Mouse (Mus musculus): ENCODE measurements around the gene Dap. TPM values are rescaled to one million over a fixed set of nuclear protein-coding genes. Genes with fewer than 3 reads are reported as not detected.

Gene Dap
- total RNA-seq, 2 experiments from 2014 or later: 5.5 to 6.4 TPM

DNA sequence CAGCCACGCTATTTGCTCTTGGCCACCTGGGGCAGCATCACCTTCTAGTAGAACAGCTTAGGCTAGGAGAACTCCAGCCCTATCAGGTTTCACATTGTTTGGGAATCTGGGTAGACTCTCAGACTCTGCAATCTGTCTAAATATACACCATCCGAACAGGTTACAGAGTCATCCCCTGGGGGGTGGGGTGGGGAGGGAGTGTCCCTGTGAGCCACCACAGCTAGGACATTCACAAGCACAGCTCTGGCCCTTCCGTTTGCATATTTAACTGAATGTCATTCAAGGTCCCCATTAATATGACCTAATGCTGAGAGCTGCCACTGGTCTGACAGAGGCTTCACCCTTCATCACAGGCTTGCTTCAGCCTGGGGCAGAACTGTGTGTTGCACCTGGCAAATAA, 68.5 kb downstream of the Dap start:
- no peak for DNase-seq (ENCODE audit: extremely low spot score in 1 of 2, low spot score in 2 of 2)
- no peak for TF ChIP-seq CTCF (IDR thresholded peaks at IDR 0.05)
- H3K4me3 ChIP-seq: no peak overlapping the region

GRCm38 (mm10) chr15:31294311-31294710, 70.2 kb downstream of the Dap start:
- intact Hi-C loops (cut with DNase I): no loop called here

More for the DNA sequence above, 68.5 kb downstream of the Dap start:
- intact Hi-C loops (cut with DNase I): no loop called here
- H3K27ac ChIP-seq: no peak overlapping the region

GRCm38 (mm10) chr15:31296882-31297776, 73.0 kb downstream of the Dap start:
- intact Hi-C loops (cut with DNase I): no loop called here
- no peak for DNase-seq (ENCODE audit: extremely low spot score in 1 of 2, low spot score in 2 of 2)
- TF ChIP-seq CTCF (IDR thresholded peaks at IDR 0.05): no peak
- Histone ChIP-seq H3K27ac (no peak overlapping the region), H3K4me3 (no peak overlapping the region)

More at GRCm38 (mm10) chr15:31294311-31294710, 70.2 kb downstream of the Dap start:
- DNase-seq (ENCODE audit: extremely low spot score in 1 of 2, low spot score in 2 of 2): no peak
- Histone ChIP-seq H3K4me3 (no peak overlapping the region), H3K27ac (no peak overlapping the region)
- TF ChIP-seq CTCF (IDR thresholded peaks at IDR 0.05): no peak

DNA sequence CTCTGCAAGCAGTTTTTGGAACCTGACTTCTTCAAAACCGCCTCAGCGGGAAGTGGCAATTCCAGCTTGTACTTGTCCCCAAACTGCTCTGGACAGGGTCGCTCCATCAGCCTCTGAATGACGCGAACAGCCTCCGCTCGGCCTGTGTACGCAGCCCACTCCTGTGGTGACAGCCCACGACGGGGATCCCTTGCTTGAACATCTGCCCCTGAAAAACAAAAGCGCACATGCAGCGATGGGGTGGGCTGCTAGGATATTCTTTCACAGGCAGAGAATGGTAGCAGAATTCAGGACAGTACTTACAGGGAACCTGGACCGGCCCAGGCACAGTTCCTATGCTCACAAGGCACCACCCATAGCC, 73.6 kb downstream of the Dap start:
- H3K27ac ChIP-seq: no peak overlapping the region
- TF ChIP-seq CTCF (IDR thresholded peaks at IDR 0.05): no peak
- no peak for DNase-seq (ENCODE audit: extremely low spot score in 1 of 2, low spot score in 2 of 2)
- intact Hi-C loops (cut with DNase I): no loop called here
- no peak overlapping the region for H3K4me3 ChIP-seq

DNA sequence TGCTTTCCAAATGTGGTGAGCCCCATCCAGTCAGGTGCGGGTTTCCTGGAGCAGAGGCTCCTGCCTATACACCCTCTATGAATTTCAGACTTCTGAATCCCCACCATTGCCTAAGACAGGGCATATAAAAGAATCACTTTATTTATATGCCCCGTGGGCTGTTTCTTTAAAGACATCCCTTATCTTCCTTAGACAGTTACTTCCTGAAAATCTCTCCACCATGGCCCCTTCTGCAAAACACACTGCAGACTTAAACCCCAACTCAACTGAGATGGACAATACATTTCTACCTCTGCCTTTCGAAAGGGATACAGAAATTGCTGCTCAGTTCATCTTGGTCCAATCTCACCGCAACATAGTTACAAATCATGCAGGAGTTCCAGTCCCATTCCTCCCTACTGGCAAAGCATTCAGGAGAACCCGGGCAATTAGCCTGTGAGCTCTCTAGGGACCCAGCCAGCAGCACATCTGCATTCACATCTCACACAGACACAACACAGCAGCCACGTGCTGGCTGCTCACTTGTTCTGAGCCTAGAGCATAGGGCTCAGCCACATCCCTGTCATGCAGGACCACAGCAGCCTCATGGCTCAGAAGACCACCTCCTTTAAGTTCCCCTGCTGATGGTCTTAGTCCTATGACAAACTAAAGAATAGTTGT, 75.3 kb downstream of the Dap start:
- no peak overlapping the region for H3K27ac ChIP-seq
- TF ChIP-seq CTCF (IDR thresholded peaks at IDR 0.05): no peak
- H3K4me3 ChIP-seq: no peak overlapping the region
- intact Hi-C loops (cut with DNase I): no loop called here
- DNase-seq (ENCODE audit: extremely low spot score in 1 of 2, low spot score in 2 of 2): no peak

GRCm38 (mm10) chr15:31302293-31302990, 78.3 kb downstream of the Dap start:
- DNase-seq (ENCODE audit: extremely low spot score in 1 of 2, low spot score in 2 of 2): no peak
- intact Hi-C loops (cut with DNase I): no loop called here
- no peak overlapping the region for H3K4me3 ChIP-seq
- TF ChIP-seq CTCF (IDR thresholded peaks at IDR 0.05): no peak
- no peak overlapping the region for H3K27ac ChIP-seq

DNA sequence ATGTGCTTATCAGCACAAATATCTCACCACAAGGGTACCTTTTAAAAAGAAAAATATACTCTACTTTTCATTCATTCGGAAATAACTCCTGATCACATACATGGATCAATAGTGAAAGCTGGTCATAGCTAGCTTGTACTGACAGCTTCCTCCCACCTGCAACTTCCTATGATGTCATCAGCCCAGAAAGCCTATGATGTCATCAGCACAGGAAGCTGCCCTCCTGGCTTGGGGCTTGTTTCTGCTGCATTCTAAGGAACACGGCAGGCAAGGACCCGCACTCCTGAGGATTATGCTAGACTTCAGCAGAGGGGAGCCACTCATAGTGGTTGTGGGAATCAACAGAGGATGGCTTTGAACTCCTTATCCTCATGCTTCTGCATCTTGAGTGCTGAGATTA, 80.2 kb downstream of the Dap start:
- TF ChIP-seq CTCF (IDR thresholded peaks at IDR 0.05): no peak
- intact Hi-C loops (cut with DNase I): no loop called here

GRCm38 (mm10) chr15:31305181-31305580, 81.1 kb downstream of the Dap start:
- no peak for DNase-seq (ENCODE audit: extremely low spot score in 1 of 2, low spot score in 2 of 2)
- no peak overlapping the region for H3K4me3 ChIP-seq
- intact Hi-C loops (cut with DNase I): no loop called here

More for the DNA sequence above, 80.2 kb downstream of the Dap start:
- no peak overlapping the region for H3K27ac ChIP-seq
- no peak for DNase-seq (ENCODE audit: extremely low spot score in 1 of 2, low spot score in 2 of 2)
- H3K4me3 ChIP-seq: no peak overlapping the region

GRCm38 (mm10) chr15:31306726-31307125, 82.6 kb downstream of the Dap start:
- Histone ChIP-seq H3K27ac (no peak overlapping the region), H3K4me3 (no peak overlapping the region)
- no peak for TF ChIP-seq CTCF (IDR thresholded peaks at IDR 0.05)
- no peak for DNase-seq (ENCODE audit: extremely low spot score in 1 of 2, low spot score in 2 of 2)
- intact Hi-C loops (cut with DNase I): no loop called here

More at GRCm38 (mm10) chr15:31305181-31305580, 81.1 kb downstream of the Dap start:
- no peak for TF ChIP-seq CTCF (IDR thresholded peaks at IDR 0.05)
- H3K27ac ChIP-seq: no peak overlapping the region

DNA sequence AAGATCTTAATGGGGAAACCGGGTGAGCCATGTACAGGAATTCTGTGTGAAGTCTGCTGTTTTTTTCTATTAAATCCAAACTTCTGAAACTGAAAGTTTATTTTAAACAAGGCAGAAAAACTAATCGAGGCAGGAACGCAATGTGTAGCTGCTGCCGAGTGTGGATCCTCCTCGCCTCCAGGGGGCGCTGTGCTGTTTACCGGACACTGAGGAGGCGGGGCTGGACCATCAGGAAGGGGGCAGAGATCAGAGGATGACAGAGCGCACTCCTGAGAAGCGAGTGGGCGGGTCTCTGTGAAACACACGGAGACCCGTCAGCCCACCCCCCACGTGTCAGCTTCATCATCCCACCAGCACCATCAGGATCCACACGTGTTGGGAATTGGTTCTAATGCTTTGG, 85.4 kb downstream of the Dap start:
- intact Hi-C loops (cut with DNase I): no loop called here
- Histone ChIP-seq H3K27ac (no peak overlapping the region), H3K4me3 (no peak overlapping the region)
- peak; percentile 57 for TF ChIP-seq CTCF (IDR thresholded peaks at IDR 0.05)
- no peak for DNase-seq (ENCODE audit: extremely low spot score in 1 of 2, low spot score in 2 of 2)

GRCm38 (mm10) chr15:31312001-31312400, 87.9 kb downstream of the Dap start:
- no peak for DNase-seq (ENCODE audit: extremely low spot score in 1 of 2, low spot score in 2 of 2)
- Histone ChIP-seq H3K4me3 (no peak overlapping the region), H3K27ac (no peak overlapping the region)
- intact Hi-C loops (cut with DNase I): no loop called here
- TF ChIP-seq CTCF (IDR thresholded peaks at IDR 0.05): no peak

Measured in left cerebral cortex, adult 2 months (tissue).